Mouse (Mus musculus) embryo, embryonic 11.5 days (tissue): ENCODE results near the gene Arhgap27.

ENCODE experiments used
- DNase-seq: peaks from one replicate; pipeline ENCODE4 v3.0.0-alpha.2; 2012; ENCODE audit warnings: low read depth, low spot score

Gene Arhgap27

DNA sequence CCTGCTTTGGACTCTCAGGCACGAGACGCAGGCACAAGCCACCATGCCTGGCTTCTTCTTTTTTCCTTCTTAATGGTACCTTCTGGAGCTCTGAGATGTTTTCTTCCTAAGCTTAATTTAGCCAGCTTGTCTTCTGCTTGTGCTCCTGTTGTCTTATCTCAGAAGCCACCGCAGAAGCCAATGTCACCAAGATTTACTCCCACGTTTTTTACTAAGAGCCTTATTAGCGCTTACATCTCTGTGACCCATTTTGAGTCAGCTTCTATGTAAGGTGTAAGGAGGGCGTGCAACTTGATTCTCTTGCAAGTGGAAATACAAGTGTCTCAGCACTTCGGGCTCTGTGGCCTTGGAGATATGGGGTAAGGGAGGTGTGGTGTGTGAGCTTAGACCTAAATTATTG is 18.0 kb upstream of the Arhgap27 start:
- DNase-seq: no peak

DNA sequence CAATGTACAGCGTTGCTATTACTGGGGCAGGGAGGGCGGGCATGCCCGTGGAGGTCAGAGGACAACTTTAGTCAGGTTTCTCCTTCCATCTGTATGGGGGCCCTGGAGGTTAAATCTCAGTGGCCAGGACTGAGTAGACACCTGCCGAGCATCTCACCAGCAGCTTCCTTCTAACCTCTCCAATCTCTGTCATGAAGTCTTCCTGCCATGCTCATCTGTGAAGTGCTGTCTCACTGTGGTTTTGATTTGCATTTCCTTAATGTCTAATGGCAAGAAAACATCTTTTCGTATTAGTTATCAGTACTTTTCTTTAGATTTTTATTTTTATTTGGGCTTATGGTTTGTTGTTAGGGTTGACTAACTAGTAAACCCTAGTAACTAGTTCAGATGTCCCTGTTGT is 17.0 kb upstream of the Arhgap27 start:
- no peak for DNase-seq

DNA sequence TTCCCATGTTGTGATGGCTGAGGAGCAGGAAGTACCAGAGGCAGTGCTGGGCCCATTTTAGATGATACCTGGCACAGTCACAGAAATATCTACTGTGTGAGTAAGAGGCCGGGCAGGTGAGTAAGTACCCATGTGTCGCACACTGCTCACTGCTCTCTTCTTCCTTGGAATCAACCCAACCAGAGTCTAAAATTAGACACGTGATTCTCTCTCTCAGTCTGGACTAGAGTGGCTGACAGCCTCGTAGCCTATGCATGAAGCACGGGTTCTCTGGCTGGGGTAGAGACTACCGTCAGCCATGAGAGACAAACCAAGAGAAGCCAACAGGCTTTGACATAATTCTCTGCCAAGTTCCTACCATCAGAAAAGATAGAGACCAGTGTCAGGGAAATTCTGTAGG is 14.8 kb upstream of the Arhgap27 start:
- DNase-seq: no peak

DNA sequence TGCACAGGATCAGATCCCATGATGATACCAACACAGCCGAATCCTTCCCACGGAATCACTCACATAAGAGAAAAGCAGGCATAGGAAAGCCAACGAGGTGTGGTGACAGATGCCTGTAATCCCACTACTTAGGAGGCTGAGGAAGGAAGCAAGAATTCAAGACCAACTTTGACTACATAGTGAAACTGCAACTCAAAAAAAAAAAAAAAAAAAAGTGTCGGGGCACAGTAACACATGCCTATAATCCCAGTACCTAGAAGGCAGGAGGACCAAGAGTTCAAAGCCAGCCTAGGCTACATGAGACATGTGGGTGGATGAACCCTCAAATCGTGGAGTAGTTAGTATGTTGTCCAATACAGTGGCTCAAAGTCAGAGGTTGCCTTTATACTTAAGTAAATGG is 12.3 kb upstream of the Arhgap27 start:
- DNase-seq: no peak

DNA sequence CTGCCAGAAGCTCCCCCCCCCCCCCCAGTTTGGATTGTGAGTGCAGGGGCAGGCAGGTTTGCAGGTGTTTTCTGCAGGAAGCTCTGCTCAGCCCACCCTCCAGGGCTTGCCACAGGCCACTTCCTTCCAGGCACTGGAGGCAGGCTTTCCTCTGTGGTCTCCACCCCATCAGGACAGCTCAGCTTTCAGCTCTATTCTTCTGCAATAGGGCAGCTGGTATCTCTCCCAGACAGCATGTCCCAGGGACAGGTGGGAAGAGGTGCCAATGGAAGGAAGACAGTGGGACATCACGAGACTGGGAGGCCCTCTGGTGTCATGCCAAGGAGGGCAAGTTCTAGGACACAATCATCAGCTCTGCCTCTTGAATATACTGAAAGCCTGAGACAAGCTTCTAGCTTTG is 11.8 kb upstream of the Arhgap27 start:
- no peak for DNase-seq

DNA sequence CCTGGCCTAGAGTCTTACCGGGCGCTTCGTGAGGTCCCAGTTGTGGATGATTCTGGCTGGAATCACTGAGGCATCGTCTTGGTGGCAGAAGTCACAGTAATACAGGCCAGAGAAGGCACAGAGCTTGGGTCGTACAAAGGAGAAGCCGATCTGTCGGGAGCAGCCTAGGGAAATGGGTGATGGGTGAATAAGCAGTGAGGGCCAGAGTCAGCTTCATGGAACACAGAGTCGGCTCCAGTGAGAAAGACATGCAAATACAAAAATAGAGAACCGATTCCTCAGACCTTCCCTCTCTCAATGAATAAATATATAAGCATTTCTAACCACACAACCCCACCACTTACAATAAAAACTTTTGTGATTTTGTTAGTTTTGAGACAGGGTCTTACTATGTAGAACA is 10.4 kb upstream of the Arhgap27 start:
- DNase-seq: no peak

DNA sequence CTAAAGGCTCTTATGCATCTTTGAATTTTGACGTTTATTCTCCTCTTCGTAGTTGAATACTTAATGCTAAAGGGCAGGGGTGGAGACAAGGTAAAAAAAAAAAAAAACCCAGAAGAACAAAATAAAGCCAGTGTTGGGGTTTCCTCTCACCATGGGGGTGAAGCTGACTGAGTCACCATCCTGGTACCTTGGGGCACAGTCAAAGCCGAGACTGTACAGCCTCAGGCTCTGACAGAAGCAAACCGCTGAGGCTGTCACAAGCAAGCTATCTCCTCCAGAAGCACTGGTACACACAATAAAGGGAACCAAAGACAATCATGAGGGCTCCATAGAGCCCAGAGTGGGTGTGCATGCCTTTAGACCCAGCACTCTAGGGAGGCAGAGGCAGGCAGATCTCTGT is 9.1 kb upstream of the Arhgap27 start:
- no peak for DNase-seq

DNA sequence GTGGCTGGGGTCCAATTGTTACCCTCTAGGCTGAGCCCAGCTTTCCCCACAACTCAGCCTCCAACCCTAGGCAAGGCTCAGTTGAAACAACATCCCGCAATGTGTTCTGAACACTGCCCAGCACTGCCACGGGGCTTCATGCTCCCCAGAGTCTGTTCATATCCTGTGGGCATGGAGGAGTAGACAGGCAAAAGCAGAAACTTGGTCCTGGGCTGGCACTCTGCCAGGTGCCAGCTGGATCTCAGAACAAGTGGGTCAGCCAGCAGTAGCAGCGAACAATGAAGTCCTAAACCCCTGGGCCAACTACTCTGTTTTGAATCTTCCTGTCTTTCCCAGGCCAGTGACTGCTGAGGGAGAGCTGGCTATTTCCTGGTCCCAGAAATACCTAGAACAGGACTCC is 8.6 kb upstream of the Arhgap27 start:
- DNase-seq: no peak

DNA sequence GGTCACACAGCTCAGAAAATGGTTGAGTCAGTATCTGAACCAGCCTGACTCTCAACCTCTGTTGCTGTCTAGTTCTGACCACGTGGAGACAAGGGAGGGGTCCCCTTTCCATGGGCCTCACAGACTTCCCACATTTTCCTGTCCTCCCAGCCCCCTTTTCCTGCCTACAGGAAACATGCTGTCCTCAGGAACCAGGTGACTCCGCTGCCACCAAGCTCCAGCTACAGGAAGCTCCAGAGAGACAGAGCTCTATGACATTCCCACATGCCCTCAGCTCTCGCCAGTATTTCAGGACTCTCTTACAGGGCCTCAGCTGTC is 7.7 kb upstream of the Arhgap27 start:
- no peak for DNase-seq

DNA sequence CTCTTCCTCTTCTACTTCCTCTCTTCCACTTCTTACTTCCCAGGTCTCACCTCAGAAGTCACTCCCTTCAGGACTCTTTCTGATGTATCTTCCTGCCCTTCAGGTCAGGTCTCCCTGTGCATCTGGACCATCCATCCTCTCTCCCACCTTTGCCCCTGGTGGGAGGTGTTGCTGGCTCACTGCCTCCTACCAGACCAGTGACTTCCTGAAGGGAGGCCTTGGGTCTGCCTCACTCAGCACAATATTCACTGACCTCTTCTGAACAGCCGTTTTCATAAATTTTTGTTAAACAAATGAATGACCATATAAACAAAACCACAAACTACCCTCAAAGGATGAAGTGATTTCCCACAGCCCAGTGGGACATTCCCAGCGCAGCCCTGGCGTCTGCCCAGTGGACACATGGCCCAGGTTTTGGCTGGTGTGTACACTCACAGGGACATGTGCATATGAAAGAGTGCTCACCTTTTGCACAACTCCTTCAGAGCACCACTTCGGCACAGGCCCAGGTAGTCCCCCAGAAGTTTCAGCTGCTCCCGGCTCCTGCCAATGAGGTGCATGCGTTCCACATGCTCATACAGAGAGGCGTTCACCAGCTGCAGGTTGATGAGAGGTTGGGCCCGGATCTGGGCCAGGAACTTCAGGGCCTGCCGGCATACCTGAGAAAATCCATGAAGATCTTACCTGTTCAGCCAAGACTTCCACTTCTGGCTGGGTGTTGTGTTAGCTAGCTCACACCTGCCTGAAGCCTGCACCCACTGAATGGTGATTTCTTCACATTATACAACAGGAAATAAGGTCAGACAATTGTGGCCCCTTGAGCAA is 7.1 kb upstream of the Arhgap27 start:
- no peak for DNase-seq

DNA sequence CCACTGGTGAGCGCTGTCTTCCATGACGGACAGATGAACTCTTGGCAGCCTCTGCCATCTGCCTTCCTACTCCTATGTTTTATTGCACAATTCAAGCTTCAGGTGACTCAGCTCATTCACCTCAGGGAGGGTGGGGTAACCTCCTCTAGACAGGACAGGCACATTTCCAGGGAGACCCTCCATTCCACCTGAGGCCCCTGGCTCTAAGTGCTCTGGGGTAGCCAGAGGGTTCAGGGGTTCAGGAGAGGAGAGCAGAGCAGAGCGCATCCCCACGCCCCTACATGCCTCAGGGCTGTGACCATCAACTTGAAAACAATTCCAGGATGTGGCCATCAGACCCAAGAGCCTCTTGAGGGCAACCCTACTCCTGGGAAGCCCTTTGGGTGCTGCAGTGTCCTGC is 2.0 kb upstream of the Arhgap27 start:
- DNase-seq: no peak

DNA sequence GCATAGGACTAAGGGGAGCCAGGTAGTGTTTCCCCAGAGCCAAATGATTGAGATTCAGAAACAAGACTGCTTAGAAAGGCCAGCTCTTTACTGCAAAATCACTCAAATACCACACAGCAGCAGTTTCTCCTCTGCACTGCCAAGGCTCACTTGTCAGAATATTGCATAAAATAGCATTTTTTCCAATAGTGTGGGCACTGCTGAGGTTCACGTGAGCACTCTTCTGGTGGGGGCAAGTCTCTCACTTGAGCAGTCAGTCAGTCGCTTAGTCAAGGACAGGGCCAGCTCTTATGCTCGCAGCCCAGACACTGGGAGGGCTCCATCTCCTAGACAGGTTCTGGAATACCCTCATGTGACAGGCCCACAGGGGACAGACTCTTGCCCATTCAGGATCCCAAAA is 1.5 kb upstream of the Arhgap27 start:
- DNase-seq: no peak

DNA sequence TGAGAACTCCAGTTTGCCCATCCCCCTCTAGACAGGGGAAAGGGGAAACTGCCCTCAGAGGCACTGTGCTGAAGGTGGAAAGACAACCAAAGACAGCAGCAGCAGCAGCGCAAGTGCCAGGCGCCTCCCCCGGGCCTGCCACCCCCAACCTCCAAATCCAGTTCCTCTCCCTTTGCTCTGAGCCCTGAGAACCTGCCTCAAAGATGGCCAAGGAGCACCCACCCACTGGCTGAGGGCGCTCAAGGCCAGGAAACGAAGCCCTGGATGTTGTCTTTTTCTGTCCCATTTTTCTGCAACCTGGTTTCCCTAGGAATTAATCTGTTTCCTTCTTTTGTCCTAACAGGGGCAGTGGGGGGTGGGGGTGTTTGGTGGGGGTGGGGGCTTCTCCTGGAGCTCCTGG is 843 bp upstream of the Arhgap27 start:
- no peak for DNase-seq

DNA sequence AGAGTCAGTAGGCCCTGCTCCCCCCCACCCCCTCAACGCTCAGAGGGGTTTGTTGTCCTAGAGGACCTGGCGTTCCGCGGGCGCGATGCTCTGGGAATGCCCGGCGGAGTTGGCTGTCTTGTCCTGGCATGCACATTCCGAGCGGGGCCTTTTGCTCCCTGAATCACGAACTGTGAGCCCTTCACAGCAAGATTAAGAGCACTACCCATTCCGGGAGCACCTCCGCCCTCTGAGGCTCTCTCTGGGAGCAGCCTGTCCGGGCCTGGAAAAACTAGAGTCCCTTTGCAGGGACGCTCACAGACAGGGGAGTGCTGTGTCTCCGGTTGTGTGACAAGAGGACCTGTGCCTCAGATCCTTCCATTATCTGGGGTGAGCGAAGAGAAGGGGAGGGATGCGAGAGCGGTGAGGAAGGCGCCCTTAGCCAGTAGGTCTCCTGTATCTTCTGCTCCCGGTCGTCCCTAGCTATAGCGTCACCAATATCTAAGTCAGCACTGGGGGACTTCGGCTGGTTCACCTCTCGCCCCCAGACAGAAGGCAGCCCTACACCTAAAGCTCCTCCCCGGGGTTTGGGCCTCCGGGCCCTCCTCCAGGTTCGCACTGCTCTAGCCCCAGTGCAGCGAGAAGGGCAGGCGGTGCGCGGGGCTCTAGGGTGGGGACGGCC is 841 bp downstream of the Arhgap27 start:
- no peak for DNase-seq

DNA sequence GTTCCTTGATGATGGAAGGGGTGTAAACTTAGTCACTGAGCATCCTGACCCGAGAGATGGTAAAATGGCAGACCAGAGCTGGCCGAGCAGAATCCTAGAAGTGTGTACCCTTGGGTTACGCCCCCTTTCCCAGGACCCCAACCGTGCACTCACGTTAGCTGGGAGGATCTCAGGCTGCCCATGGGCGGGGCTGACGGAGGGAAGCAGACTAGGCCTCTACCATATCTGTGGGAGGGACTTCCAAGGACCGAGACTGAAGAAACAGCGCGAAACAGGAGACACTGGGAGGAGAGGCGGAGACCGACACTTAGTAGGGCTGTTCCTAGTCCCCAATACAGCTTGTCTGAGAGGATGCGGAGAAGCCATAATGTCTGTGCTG is 1.4 kb downstream of the Arhgap27 start:
- no peak for DNase-seq

DNA sequence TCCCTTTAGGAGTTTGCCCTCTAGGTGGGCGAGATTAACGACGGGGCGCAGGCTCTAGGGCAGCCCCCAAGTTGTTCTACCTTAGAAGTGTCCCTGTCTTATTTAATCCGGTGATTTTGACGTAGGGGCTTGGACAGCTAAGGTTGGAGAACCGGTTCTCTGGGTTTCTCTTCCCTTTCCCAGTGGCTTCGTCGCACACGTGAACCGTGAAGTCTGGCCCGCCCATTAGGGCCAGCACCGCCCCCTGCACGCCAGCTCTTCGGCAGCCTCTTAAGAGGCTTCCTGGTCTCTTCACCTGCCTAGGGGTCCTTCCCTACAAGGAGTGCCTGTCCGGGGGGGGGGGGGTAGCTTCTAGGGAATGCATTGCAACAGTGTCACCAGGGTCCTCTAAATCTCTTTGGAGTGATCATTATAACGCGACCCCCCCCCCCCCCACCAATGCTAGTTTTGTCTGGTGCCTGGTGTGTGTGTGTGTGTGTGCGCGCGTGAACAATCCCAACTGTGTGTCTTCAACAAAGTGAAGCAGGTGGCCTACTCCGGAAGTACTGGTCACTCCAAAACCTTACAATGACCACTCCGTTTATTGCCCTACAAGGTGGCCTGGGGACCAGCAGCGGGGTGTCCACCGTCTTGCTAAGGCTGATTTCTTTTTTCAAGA is 2.0 kb downstream of the Arhgap27 start:
- DNase-seq: no peak

DNA sequence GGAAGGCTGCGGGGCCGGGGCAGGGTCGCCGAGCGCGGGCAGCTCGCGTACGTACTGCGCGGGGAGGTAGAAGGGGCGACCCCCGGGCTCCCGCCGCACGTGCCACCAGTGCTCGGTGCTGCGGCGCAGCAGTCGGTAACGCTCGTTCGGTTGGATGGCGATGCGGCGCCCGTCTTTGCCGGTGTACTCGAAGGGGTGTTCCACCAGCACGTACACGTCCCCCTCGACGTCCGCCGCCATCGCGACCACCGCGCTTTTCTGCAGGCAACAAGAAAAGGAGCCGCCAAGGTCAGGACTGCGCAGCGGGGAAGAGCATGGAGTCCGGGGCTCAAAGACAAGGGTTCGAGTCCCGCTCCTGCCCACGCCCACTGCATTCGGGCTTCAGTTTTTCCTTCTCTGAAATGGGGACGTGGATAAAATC is 2.8 kb downstream of the Arhgap27 start:
- DNase-seq: no peak

DNA sequence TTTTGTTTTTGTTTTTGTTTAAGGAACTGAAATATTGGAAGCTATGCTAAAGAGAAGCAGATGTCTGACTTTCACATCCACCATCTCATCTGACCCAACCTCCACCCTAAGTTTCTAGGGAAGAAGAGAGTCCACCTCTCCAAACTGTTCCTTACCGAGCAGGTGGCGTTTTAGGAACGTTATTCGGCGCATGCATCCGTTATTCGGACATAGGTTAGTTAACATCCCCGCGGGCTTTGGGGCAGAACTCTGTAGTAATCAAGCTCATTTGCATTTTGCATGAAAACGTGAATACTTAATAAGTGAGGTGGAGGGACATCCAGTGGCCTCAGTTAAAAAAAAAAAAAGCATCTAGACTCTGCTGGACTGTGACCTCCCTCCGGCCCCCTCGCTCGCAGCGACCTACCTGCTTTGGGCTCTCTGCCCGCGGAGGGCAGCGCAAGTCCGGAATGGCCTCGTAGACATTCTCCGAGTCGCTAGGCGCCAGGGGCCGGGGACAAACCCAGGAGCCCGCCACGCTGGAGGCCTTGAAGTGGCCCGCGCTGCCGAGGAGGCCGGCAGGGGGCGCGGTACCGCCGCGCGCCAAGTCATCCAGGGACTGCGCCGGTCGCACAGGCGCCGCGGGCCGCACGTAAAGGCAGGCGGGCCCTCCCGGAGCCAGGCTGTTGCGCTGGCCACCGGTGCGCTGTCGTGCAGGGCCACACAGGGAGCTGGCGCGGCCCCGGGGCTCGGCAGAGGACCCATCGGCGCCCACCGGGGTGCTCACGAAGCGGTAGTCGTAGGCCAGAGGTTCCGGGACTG is 3.5 kb downstream of the Arhgap27 start:
- DNase-seq: peak; percentile 67

DNA sequence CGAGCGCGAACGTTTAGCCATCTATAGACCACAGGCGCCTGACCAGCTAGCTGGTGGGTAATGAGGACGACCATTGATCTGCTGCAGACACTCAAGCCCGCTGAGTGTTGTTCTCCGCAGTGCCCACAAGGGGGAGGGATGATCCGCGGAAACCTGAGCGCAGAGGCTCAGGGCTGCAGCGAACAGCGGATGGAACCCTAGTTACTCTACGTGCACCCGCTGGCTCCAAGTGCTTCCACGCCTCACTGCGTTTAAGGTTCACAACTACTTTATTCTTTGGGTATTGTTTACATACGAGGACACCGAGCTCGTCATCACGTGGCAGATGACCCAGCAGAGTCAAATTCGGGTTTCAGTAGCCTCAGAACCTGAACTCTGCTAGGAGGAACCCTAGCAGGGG is 4.4 kb downstream of the Arhgap27 start:
- DNase-seq: peak; percentile 75

DNA sequence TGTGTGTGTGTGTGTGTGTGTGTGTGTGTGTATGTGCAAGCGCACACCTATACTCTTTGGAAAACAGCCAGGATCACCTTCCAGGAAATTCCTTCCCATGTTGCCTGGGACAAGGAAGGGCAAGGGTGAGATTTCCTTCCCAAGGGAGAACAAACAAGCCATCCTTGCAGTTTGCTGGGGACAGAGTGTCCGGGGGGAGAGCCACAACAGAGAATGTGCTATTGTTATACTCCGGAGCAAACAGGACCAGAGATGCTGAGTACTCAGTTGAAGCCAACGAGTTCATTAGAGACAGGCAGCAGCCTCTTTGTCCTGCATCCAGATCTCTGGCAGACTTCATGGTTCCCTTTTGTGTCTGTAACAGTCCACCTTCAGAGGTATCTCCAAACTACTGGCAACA is 5.2 kb downstream of the Arhgap27 start:
- DNase-seq: no peak

DNA sequence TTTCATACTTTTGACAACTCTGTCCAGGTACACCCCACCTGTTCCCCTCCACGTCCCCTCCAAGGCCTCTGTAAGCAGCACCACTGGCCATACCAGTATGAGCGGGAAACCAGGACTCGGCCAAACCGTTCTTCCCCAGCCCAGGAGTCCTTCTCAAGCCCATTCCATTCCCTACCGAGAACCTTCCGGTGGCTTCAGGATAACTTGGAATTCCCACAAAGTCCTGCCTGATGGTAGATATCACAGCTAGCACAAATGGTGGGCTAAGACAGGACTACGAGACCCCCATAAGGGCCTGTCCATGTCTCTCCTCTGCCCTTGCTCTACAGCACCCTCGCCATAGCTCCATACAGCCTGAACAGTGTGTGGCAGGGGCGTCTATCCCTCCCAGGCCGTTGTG is 5.8 kb downstream of the Arhgap27 start:
- no peak for DNase-seq

DNA sequence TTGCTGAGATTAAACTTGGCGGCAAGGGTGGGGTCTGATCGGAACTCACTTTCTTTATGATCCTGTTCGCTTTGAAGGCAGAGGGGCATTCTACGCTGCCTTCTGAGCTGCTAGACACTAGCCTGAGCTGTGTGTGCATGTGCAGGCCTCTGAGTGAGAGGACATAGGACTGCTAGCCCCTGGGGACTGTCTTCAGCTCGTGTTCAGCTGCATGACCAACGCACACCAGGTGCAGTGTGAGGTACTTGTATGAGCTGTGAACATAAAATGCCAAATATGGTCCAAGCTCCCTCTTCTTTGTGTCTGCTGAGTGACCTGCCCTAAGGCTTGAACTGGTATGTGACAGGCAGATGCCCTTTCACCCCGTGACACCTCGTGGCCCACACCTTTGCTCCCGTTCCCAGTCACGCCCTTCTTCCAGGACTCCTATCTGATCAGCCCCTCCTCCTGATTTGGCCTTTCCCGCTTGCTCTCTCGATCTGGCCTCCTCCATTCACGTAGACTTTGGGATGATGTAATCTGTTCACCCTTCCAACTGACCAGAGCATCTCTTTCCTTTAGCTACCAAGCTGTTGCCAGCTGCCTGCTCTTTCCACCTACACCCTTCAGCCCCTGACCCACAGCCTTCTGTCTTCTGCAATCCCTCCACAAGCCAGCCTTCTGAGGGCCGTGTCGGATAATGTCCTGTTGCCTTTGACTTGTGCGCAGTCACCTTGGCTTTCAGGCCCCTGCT is 6.4 kb downstream of the Arhgap27 start:
- DNase-seq: no peak
